Mouse (Mus musculus): ENCODE results near the gene H2-Ke6.
A peak's percentile ranks its signal among the peaks of the same experiment; 100 is the strongest.

The H2-Ke6 gene

DNA sequence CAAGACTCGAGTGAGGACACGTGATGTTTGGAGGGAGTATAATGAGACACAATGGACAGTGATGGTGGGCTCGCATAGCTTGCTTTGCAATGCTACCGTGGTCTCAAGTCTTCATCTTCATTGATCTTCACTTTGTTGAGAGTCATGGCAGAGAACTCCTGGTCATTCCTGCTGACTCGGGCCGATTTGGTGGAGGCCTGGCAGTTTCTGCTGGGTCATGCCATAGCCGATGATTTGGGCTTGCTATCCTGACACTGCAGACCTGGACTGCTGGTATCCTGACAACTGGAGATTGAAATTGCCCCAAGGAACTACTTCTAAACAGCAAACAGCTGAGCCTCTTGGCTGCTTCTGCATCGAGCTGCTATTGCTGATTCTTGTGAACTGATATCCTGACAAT is 32.9 kb downstream of the H2-Ke6 start:
- no peak for DNase-seq

DNA sequence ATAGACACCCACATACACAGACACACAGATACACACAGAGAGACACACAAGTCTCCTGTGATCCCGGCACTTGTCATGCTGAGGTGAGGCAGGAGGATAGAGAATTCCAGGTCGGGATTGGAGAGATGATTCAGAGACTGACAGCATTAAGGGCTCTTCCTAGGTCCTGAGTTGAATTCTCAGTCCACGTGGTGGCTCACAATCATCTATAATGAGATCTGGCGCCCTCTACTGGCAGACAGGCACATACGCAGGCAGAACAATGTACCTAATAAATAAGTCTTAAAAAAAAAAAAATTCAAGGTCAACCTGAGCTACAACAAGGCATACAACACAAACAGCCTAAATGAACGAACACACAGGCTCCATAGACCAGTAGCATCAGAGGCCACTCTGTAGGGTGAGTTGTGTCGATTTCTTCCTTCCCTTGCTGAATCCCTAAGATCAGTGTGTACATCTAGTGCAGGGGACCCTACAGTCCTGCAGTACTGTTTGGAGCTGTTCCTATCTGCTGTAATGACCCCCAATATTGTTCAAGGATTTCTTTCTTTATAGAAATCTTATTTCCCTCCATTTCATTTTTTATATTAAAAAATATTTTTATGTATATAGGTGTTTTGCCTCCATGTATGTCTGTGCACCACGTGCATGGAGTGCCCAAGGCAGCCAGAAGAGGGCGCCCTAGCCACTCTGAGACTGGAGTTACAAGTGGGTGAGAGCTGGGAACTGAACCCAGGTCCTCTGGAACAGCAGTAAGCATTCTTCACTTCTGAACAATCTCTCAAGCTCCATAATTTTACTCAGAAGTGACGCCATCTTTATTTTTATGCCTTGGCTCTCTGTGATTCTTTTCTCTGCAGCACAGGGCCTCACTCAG is 35.8 kb downstream of the H2-Ke6 start:
- DNase-seq = peak; percentile 80

DNA sequence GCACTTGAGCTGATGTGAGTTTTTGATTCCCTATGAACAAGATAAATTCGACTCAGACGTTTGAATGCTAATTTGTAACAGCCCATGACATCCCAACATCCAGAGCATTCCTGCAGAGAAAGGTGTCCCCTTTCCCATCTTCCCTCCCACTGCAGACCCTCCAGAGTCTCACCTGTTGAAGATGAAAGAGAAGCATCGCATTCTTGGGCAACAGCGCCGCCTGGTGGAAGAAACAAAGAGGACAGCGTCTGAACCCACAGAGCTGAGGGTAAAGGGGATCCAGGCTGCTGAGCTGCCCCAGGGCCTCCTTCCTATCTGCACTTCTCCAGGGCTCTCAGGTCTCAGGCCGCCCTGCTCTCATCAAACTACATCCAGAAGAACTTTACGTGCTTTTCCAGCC is 45.7 kb downstream of the H2-Ke6 start:
- DNase-seq = peak; percentile 77

DNA sequence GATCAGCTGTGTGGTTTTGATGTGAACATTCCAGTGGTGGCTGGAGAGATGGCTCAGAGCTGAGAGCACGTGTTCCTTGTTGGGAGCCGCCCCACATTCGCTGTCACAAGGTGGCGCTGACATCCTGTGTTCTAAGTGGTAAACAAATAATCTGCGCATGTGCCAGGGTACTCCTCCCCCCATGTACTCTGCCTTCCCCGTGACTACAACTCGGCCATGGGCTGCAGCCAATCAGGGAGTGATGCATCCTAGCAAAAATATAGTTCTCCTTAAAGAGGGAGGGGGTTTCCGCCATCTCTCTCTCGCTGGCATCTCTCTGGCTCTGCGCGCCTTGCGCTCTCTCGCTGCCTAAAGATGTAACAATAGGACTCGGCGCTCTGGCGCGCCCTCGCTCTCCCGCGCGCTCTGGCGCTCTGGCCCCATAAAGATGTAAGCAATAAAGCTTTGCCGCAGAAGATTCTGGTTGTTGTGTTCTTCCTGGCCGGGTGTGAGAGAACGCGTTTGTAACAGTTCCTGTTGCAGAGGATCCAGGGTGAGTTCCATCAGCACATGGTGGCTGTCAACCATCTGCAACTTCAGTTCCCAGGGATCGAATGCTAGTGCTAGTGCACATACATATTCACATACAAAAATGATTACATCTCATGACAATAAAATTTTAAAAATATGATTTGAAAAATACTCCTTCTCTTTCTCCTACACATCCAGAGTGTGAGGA is 46.5 kb downstream of the H2-Ke6 start:
- DNase-seq = peak; percentile 97

DNA sequence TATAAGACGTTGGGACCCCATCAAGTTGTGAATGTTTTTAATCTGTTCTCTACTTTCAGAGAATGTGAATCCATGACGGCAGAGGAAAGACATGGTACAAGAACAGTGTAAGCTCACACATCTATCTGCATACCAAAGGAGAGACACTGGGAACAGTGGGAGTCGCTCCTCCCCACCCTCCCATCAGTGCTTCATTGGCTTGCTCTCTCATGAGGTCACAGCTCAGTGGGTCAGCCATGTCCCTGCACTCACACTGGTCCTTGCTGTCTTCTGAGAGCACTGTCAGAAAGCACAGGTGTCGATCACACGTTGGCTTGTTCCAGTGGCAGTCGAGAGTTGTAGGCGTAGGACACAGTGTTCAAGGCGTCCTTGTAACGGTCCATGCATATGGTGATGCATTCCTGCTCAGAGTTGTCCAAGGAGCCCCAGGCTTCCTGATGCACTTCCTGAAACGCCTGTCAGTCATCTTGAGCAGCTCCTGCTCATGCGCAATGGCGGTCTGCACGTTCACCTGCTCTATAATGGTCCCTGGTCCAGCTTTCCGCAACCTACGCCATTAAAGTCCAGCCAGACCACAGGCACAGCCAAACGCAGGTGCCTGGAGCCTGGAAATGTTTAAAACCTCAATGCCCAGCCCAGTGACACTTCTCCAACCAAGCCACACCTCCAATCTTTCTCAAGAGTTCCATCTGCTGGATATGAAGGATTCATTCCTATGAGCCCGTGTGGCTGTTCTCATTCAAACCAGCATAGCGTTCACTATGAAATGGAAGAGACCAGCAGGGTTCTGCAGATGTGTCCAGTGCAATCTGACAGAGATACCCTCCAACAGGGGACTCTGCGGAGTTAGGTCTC is 47.5 kb downstream of the H2-Ke6 start:
- DNase-seq = no peak

DNA sequence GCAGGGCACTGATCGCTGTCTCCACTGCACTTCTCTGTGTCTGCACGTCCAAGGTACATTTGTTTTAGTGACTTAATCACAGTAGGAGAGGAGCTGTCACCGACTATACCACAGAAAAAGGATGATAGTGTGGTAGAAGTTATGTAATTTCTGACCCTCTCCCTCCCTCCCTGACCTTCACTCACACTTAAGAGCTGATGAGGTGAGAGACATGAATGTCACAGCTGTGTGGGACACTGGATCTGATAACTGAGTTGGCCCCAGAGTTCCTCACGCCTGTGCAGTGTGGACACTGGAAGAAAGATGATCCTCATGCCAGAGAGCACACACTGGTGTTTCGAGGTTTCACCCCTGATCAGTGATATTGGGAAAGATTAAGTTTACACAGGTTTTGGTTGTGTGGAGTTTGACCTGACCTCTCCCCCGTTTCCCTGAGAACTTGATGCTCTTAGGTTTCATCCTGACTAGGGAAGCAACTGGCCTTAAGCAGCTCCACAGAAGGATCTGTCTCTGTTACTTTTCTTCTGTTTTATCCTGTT is 48.3 kb downstream of the H2-Ke6 start:
- no peak for DNase-seq

DNA sequence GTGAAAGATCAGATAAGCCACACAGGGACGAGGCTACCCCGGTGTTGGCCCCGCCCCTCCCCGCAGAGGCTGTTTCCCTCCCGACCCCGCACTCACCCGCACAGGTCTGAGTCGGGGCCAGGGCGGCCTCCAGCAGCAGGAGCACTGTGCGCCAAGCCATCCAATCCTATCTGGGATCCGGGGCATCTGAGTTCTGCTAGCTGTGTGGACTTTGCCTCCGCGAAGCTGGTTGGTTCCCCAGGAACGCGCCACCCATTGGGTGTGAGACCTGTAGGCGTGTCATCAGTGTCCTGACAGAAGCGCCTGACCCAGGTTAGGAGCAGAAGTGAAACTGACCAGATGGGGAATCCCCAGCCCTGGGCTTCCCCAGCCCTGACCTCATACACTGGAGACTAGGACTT is 49.2 kb downstream of the H2-Ke6 start:
- peak; percentile 94 for DNase-seq

DNA sequence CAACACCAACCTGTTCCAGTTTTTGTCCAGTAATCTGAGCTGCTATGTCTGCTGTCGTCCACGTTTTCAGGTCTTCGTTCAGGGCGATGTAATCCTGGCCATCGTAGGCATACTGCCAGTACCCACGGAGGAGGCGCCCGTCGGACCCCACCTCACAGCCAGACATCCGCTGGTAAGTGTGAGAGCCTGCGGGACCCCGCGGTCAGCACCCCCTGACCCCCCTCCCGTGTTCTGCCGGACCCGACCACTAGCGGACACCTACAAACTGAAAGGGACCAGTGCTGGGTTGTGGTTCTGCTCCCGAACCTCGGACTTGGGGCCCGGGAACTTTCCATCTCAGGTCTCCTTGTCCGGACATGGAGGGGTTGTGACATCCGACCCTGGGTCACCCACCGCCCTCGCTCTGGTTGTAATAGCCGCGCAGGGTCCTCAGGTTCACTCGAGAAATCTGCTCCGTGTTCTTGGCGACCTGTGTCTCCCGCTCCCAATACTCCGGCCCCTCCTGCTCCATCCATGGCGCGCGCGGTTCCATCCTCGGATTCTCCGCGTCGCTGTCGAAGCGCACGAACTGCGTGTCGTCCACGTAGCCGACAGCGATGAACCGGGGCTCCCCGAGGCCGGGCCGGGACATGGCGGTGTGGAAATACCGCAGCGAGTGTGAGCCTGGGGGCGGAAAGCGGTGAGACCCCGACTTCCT is 49.9 kb downstream of the H2-Ke6 start:
- DNase-seq = no peak
